Comparison of ENCODE assay signal across 8 mouse cellular contexts in genomic region chrX:159256921-159257421, GRCm38 (mm10). TPM values are rescaled to one million over a fixed set of nuclear protein-coding genes. Genes with fewer than 3 reads are reported as not detected.
DNase-seq lines count a peak whose midpoint lies in the region; ATAC-seq and TF ChIP-seq lines count a peak whose summit lies in the region.

No protein-coding gene starts in this region.

- H3K9ac ChIP-seq in hindbrain, embryonic 14.5 days: peak overlapping the region; percentile 66

- H3K27ac ChIP-seq in gastrocnemius, adult 2 months: peak overlapping the region; percentile 93
- 0 out of 2 replicates have a peak overlapping the region, but pooled peaks have one; percentile 89 for H3K27ac ChIP-seq in hindbrain, embryonic 14.5 days

- H3K36me3 ChIP-seq in hindbrain, embryonic 14.5 days (replicated peaks; ENCODE audit: control insufficient read depth, insufficient read depth): no peaks in the 10 kb centered on the region

- peak overlapping the region; percentile 68 for H3K4me2 ChIP-seq in hindbrain, embryonic 14.5 days (replicated peaks)

- 17% methylated on average over 20 of the region's 20 CpGs for WGBS in hindbrain, embryonic 14.5 days

- ATAC-seq in activated CD4-positive, CD25-positive, alpha-beta regulatory T cell, adult 4 months: peak; percentile 38
- no peak for ATAC-seq in hindbrain, embryonic 14.5 days (ENCODE audit: low FRiP score)
- peak; percentile 28 for ATAC-seq in megakaryocyte, adult 5-6 weeks (ENCODE audit: poor library complexity, severe bottlenecking)
- ATAC-seq in monocyte, adult 5-6 weeks (replicated peaks; ENCODE audit: insufficient number of reproducible peaks, low FRiP score, low TSS enrichment, poor library complexity, severe bottlenecking): no peak

- no peaks in the 10 kb centered on the region for H3K27me3 ChIP-seq in hindbrain, embryonic 14.5 days (ENCODE audit: control insufficient read depth, insufficient read depth, low read length)

- H3K4me1 ChIP-seq in hindbrain, embryonic 14.5 days (replicated peaks; ENCODE audit: control insufficient read depth, insufficient read depth, low read length): no peaks in the 10 kb centered on the region

- peak; percentile 63 to 73 for DNase-seq in cerebellum, postnatal 25 days
- DNase-seq in gastrocnemius, adult 2 months: peak; percentile 76
- DNase-seq in hindbrain, embryonic 14.5 days (ENCODE audit: low spot score): no peak
- DNase-seq in left cerebral cortex, postnatal 14 days (ENCODE audit: low spot score in 2 of 2): peak; percentile 14 to 16
- DNase-seq in right cerebral cortex, postnatal 14 days: peak; percentile 9

- no peaks in the 10 kb centered on the region for H3K9me3 ChIP-seq in hindbrain, embryonic 14.5 days (ENCODE audit: control insufficient read depth, low read length)

- intact Hi-C loops in gastrocnemius, adult 2 months (cut with DNase I): loop anchor here (5.0 kb wide), 1 partner anchor 210 kb away; no protein-coding TSS in a partner anchor
- intact Hi-C loops in left cerebral cortex, postnatal 14 days (cut with DNase I): no loop called here

- H3K4me3 ChIP-seq in gastrocnemius, adult 2 months: peak overlapping the region; percentile 89
- peak overlapping the region; percentile 60 for H3K4me3 ChIP-seq in hindbrain, embryonic 14.5 days (replicated peaks; ENCODE audit: low read length)

- TF ChIP-seq CTCF in gastrocnemius, adult 2 months (IDR thresholded peaks at IDR 0.05): no peak

RNA-seq across cellular contexts. Expression of gene Rps6ka3, which starts 46.9 kb away (rescaled TPM):
- 1 to 10 TPM; 6.3 to 9.4 TPM for polyA plus RNA-seq in activated CD4-positive, CD25-positive, alpha-beta regulatory T cell, adult 4 months (2017; shearing (Covaris generic))
- total RNA-seq in gastrocnemius, adult 2 months (2021): 10 to 100 TPM; 53.7 to 59.4 TPM
- polyA plus RNA-seq in hindbrain, embryonic 14.5 days (2014; fragmentation: Nextera tagmentation; extraction: Ambion mirVana): 4.0 and 4.7 TPM in 2 replicates
- total RNA-seq in left cerebral cortex, postnatal 14 days (2021): 10 to 100 TPM; 49.3 to 49.9 TPM
- total RNA-seq in megakaryocyte, adult 5-6 weeks (2015): 68.9 and 102 TPM in 2 replicates
- total RNA-seq in megakaryocyte, adult 5-6 weeks (2017): 42.0 and 44.4 TPM in 2 replicates
- 25.0 to 42.6 TPM (median 36.5 TPM) in 3 replicates for total RNA-seq in monocyte, adult 5-6 weeks (2017)

Comparison
In these comparisons a context has a peak if more than half of its experiments do, and no peak if none do; other contexts are left out.
1. ATAC-seq: peak in activated CD4-positive, CD25-positive, alpha-beta regulatory T cell, adult 4 months (single experiment) and megakaryocyte, adult 5-6 weeks (single experiment); none in hindbrain, embryonic 14.5 days (single experiment) and monocyte, adult 5-6 weeks (single experiment).